Mouse (Mus musculus) kidney, adult 9 months (tissue): Measurements from ENCODE around the gene Nudcd2.
A peak's percentile ranks its signal among the peaks of the same experiment; 100 is the strongest.

Experiments used
- DNase-seq: peaks from one replicate; pipeline ENCODE4 v3.0.0; 2022

The Nudcd2 gene

GRCm38 (mm10) chr11:40755968-40756367, 22.5 kb downstream of the Nudcd2 start:
- DNase-seq, result no peak

- no peak for DNase-seq
Observed at GRCm38 (mm10) chr11:40759896-40760295, 26.4 kb downstream of the Nudcd2 start.

- DNase-seq, result peak; percentile 32
Observed at GRCm38 (mm10) chr11:40763395-40763794, 29.9 kb downstream of the Nudcd2 start.

- no peak for DNase-seq
Observed at GRCm38 (mm10) chr11:40764690-40765089, 31.2 kb downstream of the Nudcd2 start.

- peak; percentile 47 for DNase-seq
Observed at GRCm38 (mm10) chr11:40775315-40776269, 42.1 kb downstream of the Nudcd2 start.

- no peak for DNase-seq
Observed at GRCm38 (mm10) chr11:40781857-40782256, 48.4 kb downstream of the Nudcd2 start.

- no peak for DNase-seq
Observed at GRCm38 (mm10) chr11:40783346-40783745, 49.9 kb downstream of the Nudcd2 start.

GRCm38 (mm10) chr11:40784326-40784725, 50.9 kb downstream of the Nudcd2 start:
- DNase-seq, result no peak

- DNase-seq, result no peak
Observed at GRCm38 (mm10) chr11:40786900-40787299, 53.4 kb downstream of the Nudcd2 start.
